Mouse (Mus musculus): Measurements from ENCODE around the gene Csnk1g2. TPM values are rescaled to one million over a fixed set of nuclear protein-coding genes. Genes with fewer than 3 reads are reported as not detected.

The Csnk1g2 gene
- polyA plus RNA-seq, 1 experiment from 2014 or later, result 96.1 TPM

DNA sequence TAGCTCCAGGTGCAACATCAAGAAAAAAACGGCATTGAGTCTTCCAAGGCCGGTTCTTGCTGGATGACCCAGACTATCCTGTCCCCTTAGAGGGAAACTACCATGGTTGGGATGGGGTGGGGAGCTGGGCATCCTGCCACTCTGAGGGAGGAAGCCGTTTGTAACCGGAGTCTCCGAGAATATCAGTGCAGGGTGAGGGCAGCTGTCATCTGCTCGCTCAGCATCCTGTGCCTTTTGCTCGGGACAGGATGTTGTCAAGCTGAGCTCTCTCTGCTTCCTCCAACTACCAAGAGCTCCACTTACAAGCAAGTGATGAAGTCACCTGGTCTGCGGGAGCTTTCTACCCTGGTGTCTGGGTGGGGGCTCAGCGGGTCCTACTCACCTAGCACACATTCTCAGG lies 4.5 kb upstream of the Csnk1g2 start:
- H3K4me2 ChIP-seq, result no peak overlapping the region
- H3K4me3 ChIP-seq (ENCODE audit: low read depth, low read length), result no peak overlapping the region
- H3K9me3 ChIP-seq (ENCODE audit: control insufficient read depth, low read length), result no peaks in the 10 kb centered on the region
- H3K36me3 ChIP-seq (ENCODE audit: control insufficient read depth, insufficient read depth, low read length), result peaks cover 14% of the 10 kb centered on the region
- 67% methylated on average over 9 of the region's 9 CpGs for WGBS
- no peak overlapping the region for H3K9ac ChIP-seq (ENCODE audit: low read depth, low read length)
- no peaks in the 10 kb centered on the region for H3K27me3 ChIP-seq (replicated peaks; ENCODE audit: control insufficient read depth, insufficient read depth, low read length)
- H3K27ac ChIP-seq (ENCODE audit: low read depth, low read length), result no peak overlapping the region; the same call in 1 of the 2 replicates
- ATAC-seq (replicated peaks; ENCODE audit: low FRiP score) (no peak), DNase-seq (ENCODE audit: low spot score) (no peak)
- peaks cover 6% of the 10 kb centered on the region for H3K4me1 ChIP-seq (replicated peaks; ENCODE audit: control insufficient read depth, insufficient read depth, low read length)

DNA sequence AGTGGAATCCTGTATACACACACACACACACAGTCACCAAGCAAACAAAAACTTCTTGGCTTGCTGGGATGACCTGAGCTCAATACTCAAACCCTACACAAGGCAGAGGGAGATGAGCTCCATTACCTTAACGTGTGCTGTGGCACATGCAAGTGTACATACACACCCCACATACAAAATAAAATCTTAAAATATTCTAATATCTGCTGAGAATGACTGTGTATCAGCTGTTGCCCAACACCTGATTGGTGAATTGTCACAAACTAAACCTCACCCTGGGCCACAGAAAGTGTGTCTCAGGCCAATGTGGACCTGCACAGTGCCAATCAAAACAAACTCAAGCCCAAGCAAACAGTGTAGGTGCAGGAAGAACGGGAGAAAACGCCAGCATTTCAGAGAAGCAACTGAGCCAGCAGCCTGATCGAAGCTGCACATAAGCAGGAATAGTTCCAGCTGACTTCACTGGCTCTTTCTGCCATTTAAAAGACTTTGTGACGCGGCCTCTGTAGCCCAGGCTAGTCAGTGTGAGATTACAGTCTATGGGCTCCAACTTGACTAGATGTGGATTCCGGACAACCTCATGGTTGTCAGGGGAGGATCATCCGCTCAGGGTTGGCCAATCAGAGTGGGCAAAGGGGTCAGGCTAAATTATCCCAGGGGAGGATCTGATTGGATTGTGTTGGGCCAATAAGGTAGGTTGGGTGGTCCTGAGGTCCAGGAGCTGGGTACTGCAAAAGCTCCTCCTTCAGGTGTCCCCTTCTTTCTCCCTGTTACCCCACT lies 3.0 kb upstream of the Csnk1g2 start:
- Histone ChIP-seq H3K4me1 (replicated peaks; ENCODE audit: control insufficient read depth, insufficient read depth, low read length) (peaks cover 15% of the 10 kb centered on the region), H3K27me3 (replicated peaks; ENCODE audit: control insufficient read depth, insufficient read depth, low read length) (no peaks in the 10 kb centered on the region), H3K9ac (ENCODE audit: low read depth, low read length) (no peak overlapping the region), H3K9me3 (ENCODE audit: control insufficient read depth, low read length) (no peaks in the 10 kb centered on the region), H3K4me2 (peak overlapping the region; percentile 6; the same call in 1 of the 2 replicates), H3K36me3 (ENCODE audit: control insufficient read depth, insufficient read depth, low read length) (peaks cover 6% of the 10 kb centered on the region), H3K4me3 (ENCODE audit: low read depth, low read length) (no peak overlapping the region), H3K27ac (ENCODE audit: low read depth, low read length) (no peak overlapping the region)
- WGBS, result 49% methylated on average over 8 of the region's 8 CpGs
- no peak; the same call in 1 of the 2 replicates for ATAC-seq (replicated peaks; ENCODE audit: low FRiP score)
- DNase-seq (ENCODE audit: low spot score), result no peak

DNA sequence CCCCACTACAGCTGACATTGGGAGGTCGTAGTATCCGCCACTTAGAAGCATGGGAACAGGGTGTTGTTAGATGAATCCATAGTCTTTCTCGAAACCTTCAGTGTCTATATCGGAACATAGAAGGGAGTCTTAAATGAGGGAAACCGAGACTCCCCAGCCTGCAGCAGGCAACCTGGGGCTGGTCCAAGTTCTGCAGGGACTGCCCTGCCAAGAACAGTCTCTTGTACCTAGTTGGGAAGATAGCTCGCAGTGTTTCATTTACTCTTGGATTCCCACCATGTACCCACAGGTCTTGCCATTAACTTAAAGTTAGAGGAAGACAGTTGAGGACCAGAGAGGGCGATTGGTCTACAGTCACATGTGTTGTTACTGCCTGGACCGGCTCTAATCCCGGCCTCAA lies 2.3 kb upstream of the Csnk1g2 start:
- H3K36me3 ChIP-seq (ENCODE audit: control insufficient read depth, insufficient read depth, low read length), result no peaks in the 10 kb centered on the region
- ATAC-seq (replicated peaks; ENCODE audit: low FRiP score), result no peak
- WGBS, result 82% methylated on average over 9 of the region's 9 CpGs
- H3K4me2 ChIP-seq, result no peak overlapping the region
- H3K27ac ChIP-seq (ENCODE audit: low read depth, low read length), result no peak overlapping the region
- DNase-seq (ENCODE audit: low spot score), result no peak
- H3K4me3 ChIP-seq (ENCODE audit: low read depth, low read length), result no peak overlapping the region
- no peaks in the 10 kb centered on the region for H3K9me3 ChIP-seq (ENCODE audit: control insufficient read depth, low read length)
- H3K4me1 ChIP-seq (replicated peaks; ENCODE audit: control insufficient read depth, insufficient read depth, low read length), result peaks cover 21% of the 10 kb centered on the region
- H3K27me3 ChIP-seq (replicated peaks; ENCODE audit: control insufficient read depth, insufficient read depth, low read length), result no peaks in the 10 kb centered on the region
- H3K9ac ChIP-seq (ENCODE audit: low read depth, low read length), result no peak overlapping the region

DNA sequence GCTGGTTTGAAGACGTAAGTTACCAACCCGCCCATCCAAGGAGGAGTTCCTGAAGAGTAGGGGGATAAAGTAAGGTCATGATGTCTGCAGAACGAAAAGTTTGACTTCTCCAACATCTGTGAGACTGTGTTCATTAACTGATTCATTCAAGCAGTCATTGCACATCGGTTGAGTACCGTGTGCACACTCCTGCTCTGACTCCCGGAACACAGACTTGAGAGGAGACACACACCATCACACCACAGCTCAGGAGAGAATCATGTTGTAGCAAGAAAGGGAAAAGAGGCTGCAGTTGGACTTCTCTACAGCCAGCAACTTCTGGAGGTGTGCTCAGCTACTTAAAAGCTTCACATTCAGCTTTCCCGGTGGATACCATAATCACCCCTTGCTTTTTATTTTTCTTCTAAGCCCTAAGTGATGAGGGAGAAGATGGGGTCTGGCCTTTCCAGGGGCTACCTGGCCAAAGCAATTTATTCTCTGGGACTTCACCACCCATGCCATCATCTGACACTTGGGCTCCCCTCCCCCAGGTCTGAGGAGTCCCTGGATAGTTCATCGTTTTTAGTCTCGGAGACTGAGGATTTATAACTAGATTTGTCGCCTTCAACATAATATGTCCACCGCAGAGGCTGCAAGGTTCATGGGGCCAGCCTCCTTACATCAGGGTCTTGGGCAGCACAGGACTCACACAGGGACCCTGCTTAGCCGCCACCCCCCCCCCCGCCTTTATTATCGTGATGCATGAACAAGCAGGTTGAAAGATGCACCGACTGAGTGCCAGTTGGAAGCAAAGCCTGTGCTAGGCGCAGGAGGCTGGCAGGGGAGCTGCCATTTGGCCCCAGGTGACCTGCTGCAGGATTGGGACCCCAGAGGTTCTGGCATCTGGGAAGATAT lies 1.6 kb upstream of the Csnk1g2 start:
- ATAC-seq (replicated peaks; ENCODE audit: low FRiP score) (no peak), DNase-seq (ENCODE audit: low spot score) (no peak)
- H3K27ac ChIP-seq (ENCODE audit: low read depth, low read length), result peak overlapping the region; percentile 91; the same call in 1 of the 2 replicates
- no peaks in the 10 kb centered on the region for H3K9me3 ChIP-seq (ENCODE audit: control insufficient read depth, low read length)
- H3K36me3 ChIP-seq (ENCODE audit: control insufficient read depth, insufficient read depth, low read length), result 0 out of 2 replicates have a peak, but pooled peaks cover under 1% of the 10 kb centered on the region
- no peaks in the 10 kb centered on the region for H3K27me3 ChIP-seq (replicated peaks; ENCODE audit: control insufficient read depth, insufficient read depth, low read length)
- peaks cover 28% of the 10 kb centered on the region for H3K4me1 ChIP-seq (replicated peaks; ENCODE audit: control insufficient read depth, insufficient read depth, low read length)
- H3K9ac ChIP-seq (ENCODE audit: low read depth, low read length), result peak overlapping the region; percentile 69
- H3K4me2 ChIP-seq, result peak overlapping the region; percentile 92
- 56% methylated on average over 16 of the region's 16 CpGs for WGBS
- H3K4me3 ChIP-seq (ENCODE audit: low read depth, low read length), result peak overlapping the region; percentile 90

DNA sequence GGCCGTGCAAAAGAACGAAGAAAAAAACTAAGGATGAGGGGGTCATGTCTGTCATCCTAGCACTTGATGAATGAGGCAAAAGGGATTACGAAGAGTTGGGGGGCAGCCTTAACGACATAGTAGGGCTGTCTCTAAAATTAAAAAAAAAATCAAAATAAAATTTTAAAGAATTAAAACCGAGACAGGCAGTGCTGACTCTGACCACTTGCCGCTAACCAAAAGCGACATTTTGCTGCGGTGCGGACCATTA lies 1.0 kb upstream of the Csnk1g2 start:
- Histone ChIP-seq H3K27ac (ENCODE audit: low read depth, low read length) (peak overlapping the region; percentile 91), H3K9ac (ENCODE audit: low read depth, low read length) (peak overlapping the region; percentile 69), H3K4me3 (ENCODE audit: low read depth, low read length) (peak overlapping the region; percentile 90), H3K27me3 (replicated peaks; ENCODE audit: control insufficient read depth, insufficient read depth, low read length) (no peaks in the 10 kb centered on the region), H3K4me2 (peak overlapping the region; percentile 92), H3K9me3 (ENCODE audit: control insufficient read depth, low read length) (no peaks in the 10 kb centered on the region), H3K36me3 (ENCODE audit: control insufficient read depth, insufficient read depth, low read length) (0 out of 2 replicates have a peak, but pooled peaks cover 2% of the 10 kb centered on the region), H3K4me1 (replicated peaks; ENCODE audit: control insufficient read depth, insufficient read depth, low read length) (peaks cover 33% of the 10 kb centered on the region)
- ATAC-seq (replicated peaks; ENCODE audit: low FRiP score) (no peak), DNase-seq (ENCODE audit: low spot score) (no peak)
- 3% methylated on average over 9 of the region's 9 CpGs for WGBS

DNA sequence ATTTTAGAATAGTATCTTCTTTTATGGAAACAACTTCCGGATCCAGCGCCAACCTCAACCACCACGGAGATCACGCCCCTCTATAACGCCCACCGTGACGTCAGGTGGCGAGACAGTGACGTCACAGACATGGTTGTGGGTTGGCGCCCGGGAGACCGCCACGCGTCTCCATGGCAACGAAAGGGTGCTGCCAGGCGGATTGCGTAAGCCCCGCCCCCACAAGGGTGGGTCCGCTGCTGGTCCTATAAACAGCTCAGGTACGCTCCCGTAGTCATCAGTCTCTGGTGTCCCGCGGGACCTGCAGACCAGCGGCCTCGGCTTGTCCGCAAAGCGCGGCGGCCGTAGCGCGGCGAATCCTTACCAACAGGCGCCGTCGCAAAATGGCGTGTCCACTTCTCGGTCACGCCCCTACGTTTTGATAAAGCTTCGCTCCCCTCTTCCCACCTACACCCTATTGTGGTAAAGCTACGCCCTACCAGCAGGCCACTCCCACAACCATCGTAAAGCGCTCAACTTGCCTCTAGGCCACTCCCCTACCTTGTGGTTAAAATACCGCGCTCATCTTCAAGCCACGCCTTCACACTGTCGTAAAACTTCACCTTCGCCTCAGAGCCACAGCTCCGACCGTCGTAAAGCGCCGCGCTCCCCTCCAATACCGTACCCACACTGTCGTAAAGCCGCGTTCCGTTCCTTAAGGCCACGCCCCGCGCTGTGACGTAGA lies 538 bp upstream of the Csnk1g2 start:
- H3K27me3 ChIP-seq (replicated peaks; ENCODE audit: control insufficient read depth, insufficient read depth, low read length), result no peaks in the 10 kb centered on the region
- H3K4me2 ChIP-seq, result peak overlapping the region; percentile 92
- H3K27ac ChIP-seq (ENCODE audit: low read depth, low read length), result peak overlapping the region; percentile 91
- no peaks in the 10 kb centered on the region for H3K9me3 ChIP-seq (ENCODE audit: control insufficient read depth, low read length)
- H3K9ac ChIP-seq (ENCODE audit: low read depth, low read length), result peak overlapping the region; percentile 87
- DNase-seq (ENCODE audit: low spot score) (peak; percentile 99), ATAC-seq (replicated peaks; ENCODE audit: low FRiP score) (peak; percentile 91)
- WGBS, result under 1% methylated on average over 64 of the region's 64 CpGs
- peak overlapping the region; percentile 90 for H3K4me3 ChIP-seq (ENCODE audit: low read depth, low read length)
- H3K4me1 ChIP-seq (replicated peaks; ENCODE audit: control insufficient read depth, insufficient read depth, low read length), result peaks cover 33% of the 10 kb centered on the region
- H3K36me3 ChIP-seq (ENCODE audit: control insufficient read depth, insufficient read depth, low read length), result 0 out of 2 replicates have a peak, but pooled peaks cover 2% of the 10 kb centered on the region

DNA sequence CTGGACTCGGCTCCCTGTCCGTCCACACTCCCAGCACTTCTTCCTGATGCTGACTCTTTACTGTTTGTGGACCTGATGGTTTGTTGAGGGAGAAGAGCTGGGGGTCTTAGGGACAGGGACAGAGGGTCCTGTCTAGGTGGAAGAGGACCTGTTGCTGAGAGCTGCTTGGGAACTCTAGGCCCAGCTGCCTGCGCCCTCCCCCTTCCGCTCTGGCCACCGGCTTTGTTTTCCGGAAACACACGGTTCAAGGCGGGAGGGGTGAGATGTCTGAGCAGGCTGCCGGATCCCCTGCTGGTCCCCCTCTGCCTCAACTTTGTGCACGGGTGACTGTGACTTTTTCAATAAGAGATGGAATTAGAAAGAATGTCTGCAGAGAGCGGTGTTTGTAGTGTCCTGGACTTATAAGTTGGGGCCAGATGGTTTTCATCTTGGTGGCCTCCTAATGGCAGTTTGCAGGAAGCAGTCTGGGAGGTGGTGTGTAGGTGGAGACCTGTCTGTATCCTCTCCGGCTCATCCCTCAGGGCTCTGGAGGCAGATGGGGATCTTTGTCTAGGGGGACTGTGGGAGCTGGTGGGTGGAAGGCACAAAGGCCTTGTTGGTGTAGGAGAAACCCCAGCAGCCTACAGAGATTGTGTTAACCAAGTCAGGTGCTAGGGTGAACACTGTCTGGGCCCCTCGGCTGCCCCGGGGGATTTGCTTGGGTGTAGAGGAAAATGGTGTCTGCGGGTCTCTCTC lies 986 bp downstream of the Csnk1g2 start:
- DNase-seq (ENCODE audit: low spot score) (peak; percentile 72), ATAC-seq (replicated peaks; ENCODE audit: low FRiP score) (no peak)
- WGBS, result 16% methylated on average over 15 of the region's 15 CpGs
- 0 out of 2 replicates have a peak, but pooled peaks cover 2% of the 10 kb centered on the region for H3K36me3 ChIP-seq (ENCODE audit: control insufficient read depth, insufficient read depth, low read length)
- peaks cover 43% of the 10 kb centered on the region for H3K4me1 ChIP-seq (replicated peaks; ENCODE audit: control insufficient read depth, insufficient read depth, low read length)
- H3K9me3 ChIP-seq (ENCODE audit: control insufficient read depth, low read length), result no peaks in the 10 kb centered on the region
- no peaks in the 10 kb centered on the region for H3K27me3 ChIP-seq (replicated peaks; ENCODE audit: control insufficient read depth, insufficient read depth, low read length)
- H3K4me3 ChIP-seq (ENCODE audit: low read depth, low read length), result peak overlapping the region; percentile 90
- peak overlapping the region; percentile 92 for H3K4me2 ChIP-seq
- peak overlapping the region; percentile 91 for H3K27ac ChIP-seq (ENCODE audit: low read depth, low read length)
- H3K9ac ChIP-seq (ENCODE audit: low read depth, low read length), result peak overlapping the region; percentile 87

DNA sequence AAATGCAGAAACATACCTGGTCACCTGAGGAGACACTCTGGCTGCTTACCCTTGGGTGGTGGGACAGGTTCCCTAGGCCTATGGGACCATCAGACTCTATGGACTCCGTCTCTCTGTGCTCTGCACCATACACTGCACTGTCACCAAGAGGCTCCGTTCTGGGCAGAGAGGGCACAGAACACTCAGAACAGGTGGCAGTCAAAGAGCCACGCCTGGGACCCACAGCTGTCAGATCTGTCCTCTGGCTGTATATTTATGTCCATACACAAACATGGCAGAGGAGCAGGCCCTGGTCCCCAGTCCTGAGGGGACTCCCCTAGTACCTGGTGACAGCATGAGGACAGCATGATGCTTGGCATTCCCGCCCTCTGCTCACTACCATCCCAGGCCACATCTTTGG lies 3.1 kb downstream of the Csnk1g2 start:
- Histone ChIP-seq H3K4me2 (no peak overlapping the region), H3K9ac (ENCODE audit: low read depth, low read length) (peak overlapping the region; percentile 18; the same call in 1 of the 2 replicates), H3K27ac (ENCODE audit: low read depth, low read length) (peak overlapping the region; percentile 21; the same call in 1 of the 2 replicates), H3K4me1 (replicated peaks; ENCODE audit: control insufficient read depth, insufficient read depth, low read length) (peaks cover 37% of the 10 kb centered on the region), H3K27me3 (replicated peaks; ENCODE audit: control insufficient read depth, insufficient read depth, low read length) (no peaks in the 10 kb centered on the region), H3K9me3 (ENCODE audit: control insufficient read depth, low read length) (no peaks in the 10 kb centered on the region), H3K4me3 (ENCODE audit: low read depth, low read length) (no peak overlapping the region), H3K36me3 (ENCODE audit: control insufficient read depth, insufficient read depth, low read length) (0 out of 2 replicates have a peak, but pooled peaks cover 2% of the 10 kb centered on the region)
- no peak for ATAC-seq (replicated peaks; ENCODE audit: low FRiP score)
- WGBS, result 88% methylated on average over 4 of the region's 4 CpGs
- DNase-seq (ENCODE audit: low spot score), result no peak

Measured in liver, embryonic 11.5 days (tissue).